Mouse (Mus musculus): ENCODE measurements around the gene Pparg.

Gene Pparg

GRCm38 (mm10) chr6:115506425-115506824, 145.7 kb downstream of the Pparg start:
- DNase-seq (ENCODE audit: low spot score), result no peak

- no peak for DNase-seq (ENCODE audit: low spot score)
Measured at GRCm38 (mm10) chr6:115511447-115511846, 150.7 kb downstream of the Pparg start.

GRCm38 (mm10) chr6:115513207-115513606, 152.5 kb downstream of the Pparg start:
- DNase-seq (ENCODE audit: low spot score), result no peak

- no peak for DNase-seq (ENCODE audit: low spot score)
Measured at GRCm38 (mm10) chr6:115517904-115518303, 157.2 kb downstream of the Pparg start.

GRCm38 (mm10) chr6:115518352-115518751, 157.6 kb downstream of the Pparg start:
- DNase-seq (ENCODE audit: low spot score), result no peak

- DNase-seq (ENCODE audit: low spot score), result no peak
Measured at GRCm38 (mm10) chr6:115519275-115519699, 158.5 kb downstream of the Pparg start.

GRCm38 (mm10) chr6:115521923-115522322, 161.2 kb downstream of the Pparg start:
- no peak for DNase-seq (ENCODE audit: low spot score)

DNA sequence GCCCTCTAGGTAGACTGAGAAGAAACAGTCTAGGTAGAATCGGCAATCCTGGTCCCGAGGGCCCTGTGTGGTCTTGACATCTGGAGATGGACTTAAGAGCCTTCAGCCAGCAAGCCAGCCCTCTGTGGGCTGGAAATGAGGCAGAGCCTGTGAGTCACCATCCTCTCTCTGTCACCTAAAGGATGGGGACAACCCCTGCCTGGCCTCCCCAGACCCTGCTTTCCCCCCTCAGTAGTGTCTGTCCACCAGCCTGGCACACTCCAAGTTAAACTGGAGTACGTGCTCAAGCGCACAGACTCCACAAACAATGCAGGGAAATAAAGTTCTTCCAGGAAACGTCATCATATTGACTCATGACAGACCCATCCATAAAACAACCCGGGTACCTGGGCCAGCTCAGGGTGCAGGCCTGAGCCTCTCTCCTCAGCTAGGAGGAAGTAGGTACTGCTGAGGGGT, 162.0 kb downstream of the Pparg start:
- DNase-seq (ENCODE audit: low spot score), result no peak

DNA sequence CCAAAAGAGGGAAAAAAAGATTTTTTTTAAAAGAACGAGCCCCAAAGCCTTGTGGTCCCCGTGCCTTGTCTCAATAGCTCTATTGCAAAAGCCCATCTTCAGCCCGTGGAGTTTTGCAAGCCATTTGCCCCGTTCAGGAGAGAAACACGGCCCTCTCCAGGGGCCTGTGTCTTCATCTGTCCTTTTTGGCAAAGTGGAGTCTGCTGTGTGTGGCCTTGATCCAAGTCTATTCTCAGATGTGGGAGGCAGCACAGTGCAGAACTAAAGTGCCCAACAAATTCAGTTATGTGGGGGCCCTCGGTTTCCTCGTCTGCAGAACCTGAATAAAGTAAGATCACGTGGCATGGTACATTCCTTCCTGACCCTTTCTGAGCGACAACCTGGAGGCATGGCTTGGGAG, 162.4 kb downstream of the Pparg start:
- no peak for DNase-seq (ENCODE audit: low spot score)

GRCm38 (mm10) chr6:115524449-115524990, 163.8 kb downstream of the Pparg start:
- no peak for DNase-seq (ENCODE audit: low spot score)

DNA sequence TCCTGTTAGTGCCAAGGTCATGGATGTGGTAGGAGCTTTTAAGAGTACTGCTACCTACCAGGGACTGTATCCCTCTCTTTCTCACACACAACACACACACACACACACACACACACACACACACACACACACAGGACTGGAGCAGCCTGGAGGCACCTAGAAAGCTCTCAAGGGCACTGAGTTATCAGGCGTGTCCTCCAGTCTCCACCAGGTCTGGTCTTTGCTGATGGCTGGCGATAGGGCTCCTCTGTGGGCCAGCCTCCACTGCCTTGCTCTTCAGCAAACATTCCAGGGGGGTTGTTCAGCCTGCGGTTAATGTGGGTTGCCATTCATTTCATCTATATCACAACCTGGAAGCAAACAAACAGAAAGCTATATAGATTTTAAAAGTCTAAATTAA, 166.7 kb downstream of the Pparg start:
- DNase-seq (ENCODE audit: low spot score), result no peak

DNA sequence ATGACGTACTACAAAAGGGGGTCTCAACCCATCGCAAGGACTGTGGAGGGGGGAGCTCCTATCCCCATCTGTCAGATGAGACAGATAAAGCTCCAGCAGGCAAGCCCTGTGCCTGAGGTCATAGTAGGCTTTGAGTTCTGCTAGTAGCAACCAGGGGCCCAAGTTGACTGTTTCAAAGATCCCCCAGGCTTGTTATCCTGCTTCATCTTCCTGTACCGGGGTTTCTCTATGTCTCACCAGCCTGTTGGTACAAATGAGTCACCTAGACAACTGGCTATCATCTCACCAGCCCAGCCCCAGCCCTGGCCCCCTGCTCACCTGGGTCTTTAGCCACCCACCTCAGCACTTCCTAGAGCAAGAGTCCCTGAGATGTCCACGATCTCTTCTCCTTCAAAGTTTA, 167.6 kb downstream of the Pparg start:
- DNase-seq (ENCODE audit: low spot score), result no peak

- DNase-seq (ENCODE audit: low spot score), result no peak
Measured at GRCm38 (mm10) chr6:115534617-115535016, 173.9 kb downstream of the Pparg start.

DNA sequence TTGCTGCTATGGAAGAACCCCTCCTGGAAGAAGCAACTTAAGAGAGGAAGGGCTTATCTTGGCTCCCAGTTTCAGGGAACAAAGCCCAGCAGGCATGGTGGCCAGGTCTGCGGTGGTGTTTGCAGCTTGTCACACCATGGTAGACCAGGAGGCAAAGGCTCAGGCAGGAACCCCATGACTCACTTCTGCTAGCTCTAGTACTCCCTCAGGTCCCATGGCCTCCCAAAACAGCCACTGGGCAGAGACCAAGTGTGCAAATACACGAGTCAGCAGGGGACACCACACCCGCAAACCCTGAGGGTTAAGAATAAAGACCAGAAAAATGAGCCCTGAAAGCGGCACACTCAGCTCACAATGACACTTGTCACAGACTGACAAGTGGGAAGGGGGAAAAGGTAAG, 175.4 kb downstream of the Pparg start:
- DNase-seq (ENCODE audit: low spot score), result no peak

- peak; percentile 66 for DNase-seq (ENCODE audit: low spot score)
Measured at GRCm38 (mm10) chr6:115538645-115539429, 178.1 kb downstream of the Pparg start.
